Mouse (Mus musculus) megakaryocyte, embryonic 14.5 days (primary cell): ENCODE measurements around the gene Sfn. TPM values are rescaled to one million over a fixed set of nuclear protein-coding genes. Genes with fewer than 3 reads are reported as not detected.
A peak's percentile ranks its signal among the peaks of the same experiment; 100 is the strongest.

Source experiments
- H3K27me3 ChIP-seq: replicated peaks from 2 replicates; pipeline ENCODE3; 2012; ENCODE audit warnings: inconsistent platforms
- H3K36me3 ChIP-seq: replicated peaks from 2 replicates; pipeline ENCODE3; 2012; ENCODE audit warnings: low read length, inconsistent platforms, mixed read lengths
- H3K4me1 ChIP-seq: 2 replicates; pipeline ENCODE4 v1.6.1; 2012; ENCODE audit warnings: inconsistent platforms
- H3K4me3 ChIP-seq: replicated peaks from 2 replicates; pipeline ENCODE3; 2012; ENCODE audit warnings: moderate library complexity, mild to moderate bottlenecking, inconsistent platforms
- H3K9me3 ChIP-seq: 2 replicates; pipeline ENCODE4 v1.6.1; 2012; ENCODE audit warnings: inconsistent platforms
- FLI1 ChIP-seq: IDR thresholded peaks from 2 replicates; pipeline ENCODE4 v1.6.1; 2012; ENCODE audit warnings: low read length, inconsistent platforms, mixed read lengths
- GATA1 ChIP-seq: IDR thresholded peaks from 3 replicates; pipeline ENCODE4 v1.6.1; 2012; ENCODE audit warnings: mixed read lengths, low read length, inconsistent platforms, borderline replicate concordance
- polyA plus RNA-seq: library from polyadenylated mRNA; stranded (reverse); fragments of >175 nt; gene quantifications from 2 replicates; pipeline ENCODE4 v1.2.3, GENCODE M21; 2012; ENCODE audit warnings: low replicate concordance; ENCODE audit not compliant: insufficient read depth

Gene Sfn
- polyA plus RNA-seq, 1 experiment = 9.2 TPM

- Histone ChIP-seq H3K27me3 (peaks cover 8% of the 10 kb centered on the region), H3K9me3 (no peaks in the 10 kb centered on the region), H3K36me3 (peaks cover 26% of the 10 kb centered on the region), H3K4me1 (peaks cover 29% of the 10 kb centered on the region), H3K4me3 (no peak overlapping the region)
- TF ChIP-seq GATA1 = no peak
- TF ChIP-seq FLI1 = no peak
Observed at GRCm38 (mm10) chr4:133596084-133596483, 5.9 kb downstream of the Sfn start.

GRCm38 (mm10) chr4:133595538-133595937, 6.4 kb downstream of the Sfn start:
- Histone ChIP-seq H3K4me1 (peaks cover 29% of the 10 kb centered on the region), H3K9me3 (no peaks in the 10 kb centered on the region), H3K36me3 (peaks cover 31% of the 10 kb centered on the region), H3K27me3 (peaks cover 8% of the 10 kb centered on the region), H3K4me3 (no peak overlapping the region)
- TF ChIP-seq GATA1 (no peak), FLI1 (no peak)

- TF ChIP-seq FLI1 (no peak), GATA1 (no peak)
- peaks cover 11% of the 10 kb centered on the region for H3K4me1 ChIP-seq
- no peaks in the 10 kb centered on the region for H3K9me3 ChIP-seq
- peaks cover 61% of the 10 kb centered on the region for H3K36me3 ChIP-seq
- no peak overlapping the region for H3K4me3 ChIP-seq
- H3K27me3 ChIP-seq = no peaks in the 10 kb centered on the region
Observed at GRCm38 (mm10) chr4:133592570-133592969, 9.4 kb downstream of the Sfn start.

GRCm38 (mm10) chr4:133584059-133584951, 17.7 kb downstream of the Sfn start, which contains the start of gene Gpn2:
Gene Gpn2 (plus strand): TSS chr4:133584362.
- Histone ChIP-seq H3K9me3 (no peaks in the 10 kb centered on the region), H3K36me3 (peaks cover 74% of the 10 kb centered on the region), H3K4me3 (peak within 1 kb of the TSS; percentile 100), H3K4me1 (peaks cover 42% of the 10 kb centered on the region), H3K27me3 (no peaks in the 10 kb centered on the region)
- TF ChIP-seq FLI1 = no peak; the same call in 1 of the 2 replicates
- TF ChIP-seq GATA1 = no peak

GRCm38 (mm10) chr4:133583690-133584058, 18.3 kb downstream of the Sfn start:
- Histone ChIP-seq H3K4me1 (peaks cover 42% of the 10 kb centered on the region), H3K9me3 (no peaks in the 10 kb centered on the region), H3K27me3 (no peaks in the 10 kb centered on the region), H3K4me3 (peak overlapping the region; percentile 100), H3K36me3 (peaks cover 74% of the 10 kb centered on the region)
- TF ChIP-seq FLI1 = no peak
- TF ChIP-seq GATA1 = no peak

GRCm38 (mm10) chr4:133577983-133578382, 24.0 kb downstream of the Sfn start:
- TF ChIP-seq GATA1 = no peak
- TF ChIP-seq FLI1 = no peak
- H3K4me3 ChIP-seq = no peak overlapping the region
- no peaks in the 10 kb centered on the region for H3K27me3 ChIP-seq
- H3K9me3 ChIP-seq = no peaks in the 10 kb centered on the region
- peaks cover 55% of the 10 kb centered on the region for H3K36me3 ChIP-seq
- H3K4me1 ChIP-seq = peaks cover 23% of the 10 kb centered on the region

GRCm38 (mm10) chr4:133574843-133575202, 27.1 kb downstream of the Sfn start:
- TF ChIP-seq GATA1 (no peak), FLI1 (no peak)

GRCm38 (mm10) chr4:133574070-133574842, 27.7 kb downstream of the Sfn start, which contains the start of gene Gpatch3:
Gene Gpatch3 (plus strand): TSS chr4:133574745.
- Histone ChIP-seq H3K9me3 (no peaks in the 10 kb centered on the region), H3K36me3 (peaks cover 18% of the 10 kb centered on the region), H3K4me3 (peak within 1 kb of the TSS; percentile 96), H3K4me1 (peaks cover 14% of the 10 kb centered on the region), H3K27me3 (no peaks in the 10 kb centered on the region)
- TF ChIP-seq FLI1 (no peak), GATA1 (no peak)

More at GRCm38 (mm10) chr4:133574843-133575202, 27.1 kb downstream of the Sfn start:
- peak overlapping the region; percentile 96 for H3K4me3 ChIP-seq
- H3K9me3 ChIP-seq = no peaks in the 10 kb centered on the region
- H3K27me3 ChIP-seq = no peaks in the 10 kb centered on the region
- peaks cover 24% of the 10 kb centered on the region for H3K36me3 ChIP-seq
- peaks cover 19% of the 10 kb centered on the region for H3K4me1 ChIP-seq

GRCm38 (mm10) chr4:133570066-133570466, 31.9 kb downstream of the Sfn start:
- Histone ChIP-seq H3K36me3 (no peaks in the 10 kb centered on the region), H3K27me3 (no peaks in the 10 kb centered on the region), H3K4me3 (no peak overlapping the region), H3K4me1 (peaks cover 8% of the 10 kb centered on the region), H3K9me3 (no peaks in the 10 kb centered on the region)
- TF ChIP-seq GATA1 = no peak
- no peak for TF ChIP-seq FLI1
